Mouse (Mus musculus): ENCODE measurements at regions not wholly inside any gene's neighbourhood (a gene's known extent, or its start where the extent isn't known, plus 50 kb on each side); places are given as distances from the start of the nearest gene placed in this dataset.

GRCm38 (mm10) chr10:99461446-99461966, 198.5 kb downstream of the Dusp6 start:
- DNase-seq (ENCODE audit: low spot score), result peak; percentile 47

GRCm38 (mm10) chr10:99466695-99467094, 203.7 kb downstream of the Dusp6 start:
- DNase-seq (ENCODE audit: low spot score), result no peak

GRCm38 (mm10) chr10:99467319-99467842, 204.3 kb downstream of the Dusp6 start:
- DNase-seq (ENCODE audit: low spot score), result no peak

- no peak for DNase-seq (ENCODE audit: low spot score)
Measured at GRCm38 (mm10) chr10:99468971-99469370, 205.9 kb downstream of the Dusp6 start.

GRCm38 (mm10) chr10:99471832-99472497, 208.9 kb downstream of the Dusp6 start:
- no peak for DNase-seq (ENCODE audit: low spot score)

GRCm38 (mm10) chr10:99472806-99473205, 209.8 kb downstream of the Dusp6 start:
- peak; percentile 27 for DNase-seq (ENCODE audit: low spot score)

GRCm38 (mm10) chr10:99473758-99474157, 210.7 kb downstream of the Dusp6 start:
- DNase-seq (ENCODE audit: low spot score), result no peak

GRCm38 (mm10) chr10:99474546-99474945, 211.5 kb downstream of the Dusp6 start:
- DNase-seq (ENCODE audit: low spot score), result no peak

GRCm38 (mm10) chr10:99476214-99476613, 213.2 kb downstream of the Dusp6 start:
- no peak for DNase-seq (ENCODE audit: low spot score)

GRCm38 (mm10) chr10:99476776-99477175, 213.7 kb downstream of the Dusp6 start:
- no peak for DNase-seq (ENCODE audit: low spot score)

GRCm38 (mm10) chr10:99480573-99480972, 217.5 kb downstream of the Dusp6 start:
- no peak for DNase-seq (ENCODE audit: low spot score)

- DNase-seq (ENCODE audit: low spot score), result no peak
Measured at GRCm38 (mm10) chr10:99482009-99482408, 219.0 kb downstream of the Dusp6 start.

GRCm38 (mm10) chr10:99488195-99489080, 225.4 kb downstream of the Dusp6 start:
- no peak for DNase-seq (ENCODE audit: low spot score)

- no peak for DNase-seq (ENCODE audit: low spot score)
Measured at GRCm38 (mm10) chr10:99511514-99512237, 247.8 kb downstream of the Csl start.

GRCm38 (mm10) chr10:99517944-99518343, 241.5 kb downstream of the Csl start:
- no peak for DNase-seq (ENCODE audit: low spot score)

- peak; percentile 57 for DNase-seq (ENCODE audit: low spot score)
Measured at GRCm38 (mm10) chr10:99519479-99519878, 240.0 kb downstream of the Csl start.

- DNase-seq (ENCODE audit: low spot score), result no peak
Measured at GRCm38 (mm10) chr10:99523817-99524216, 235.6 kb downstream of the Csl start.

GRCm38 (mm10) chr10:99524273-99525212, 234.9 kb downstream of the Csl start:
- DNase-seq (ENCODE audit: low spot score), result peak; percentile 41

GRCm38 (mm10) chr10:99526148-99526547, 233.3 kb downstream of the Csl start:
- DNase-seq (ENCODE audit: low spot score), result no peak

- DNase-seq (ENCODE audit: low spot score), result no peak
Measured at GRCm38 (mm10) chr10:99526561-99526960, 232.9 kb downstream of the Csl start.

GRCm38 (mm10) chr10:99531104-99531503, 228.4 kb downstream of the Csl start:
- no peak for DNase-seq (ENCODE audit: low spot score)

Measured in embryo, embryonic 10 days (tissue).